Mouse (Mus musculus) induced T-regulatory cell, adult 2 months (primary cell): ENCODE measurements around the gene Serpinb8.

ENCODE experiments used
- DNase-seq: peaks from one replicate; pipeline ENCODE4 v3.0.0-alpha.2; 2012; ENCODE audit warnings: low read depth

Gene Serpinb8

GRCm38 (mm10) chr1:107645086-107645485, 55.3 kb downstream of the Serpinb8 start:
- DNase-seq, result no peak

- no peak for DNase-seq
Measured at GRCm38 (mm10) chr1:107657689-107658088, 67.9 kb downstream of the Serpinb8 start.
